Mouse (Mus musculus) embryonic facial prominence, embryonic 13.5 days (tissue): ENCODE results near the gene Cnnm3. TPM values are rescaled to one million over a fixed set of nuclear protein-coding genes. Genes with fewer than 3 reads are reported as not detected.

Source experiments
- ATAC-seq: fragments of 200-750 bp; cut with Nextera tagmentation; 2 replicates; pipeline ENCODE4 v1.8.0; 2017; ENCODE audit warnings: low read depth; ENCODE audit not compliant: insufficient number of reproducible peaks, insufficient read depth, low FRiP score, low TSS enrichment
- H3K27ac ChIP-seq: fragments of 300-500 bp; sonication (generic); 2 replicates; pipeline ENCODE4 v1.5.1; 2015; ENCODE audit warnings: moderate library complexity, mild to moderate bottlenecking, inconsistent platforms
- H3K27me3 ChIP-seq: fragments of 300-500 bp; sonication (generic); 2 replicates; pipeline ENCODE4 v1.6.1; 2015; ENCODE audit warnings: mild to moderate bottlenecking, inconsistent platforms
- H3K36me3 ChIP-seq: fragments of 300-500 bp; sonication (generic); 2 replicates; pipeline ENCODE4 v1.6.1; 2015; ENCODE audit warnings: mild to moderate bottlenecking, inconsistent platforms
- H3K4me1 ChIP-seq: fragments of 300-500 bp; sonication (generic); 2 replicates; pipeline ENCODE4 v1.6.1; 2015; ENCODE audit warnings: inconsistent platforms
- H3K4me2 ChIP-seq: fragments of 300-500 bp; sonication (generic); 2 replicates; pipeline ENCODE4 v1.6.1; 2015; ENCODE audit warnings: moderate library complexity, mild to moderate bottlenecking, inconsistent platforms
- H3K4me3 ChIP-seq: fragments of 300-500 bp; sonication (generic); 2 replicates; pipeline ENCODE4 v1.5.1; 2015; ENCODE audit warnings: mild to moderate bottlenecking, inconsistent platforms
- H3K9ac ChIP-seq: fragments of 300-500 bp; sonication (generic); 2 replicates; pipeline ENCODE4 v1.6.1; 2015; ENCODE audit warnings: mild to moderate bottlenecking, inconsistent platforms
- H3K9me3 ChIP-seq: fragments of 300-500 bp; sonication (generic); 2 replicates; pipeline ENCODE4 v1.6.1; 2016; ENCODE audit warnings: inconsistent platforms
- WGBS: fragments of 180-500 bp; shearing (Covaris S2); methylation state at CpG from one replicate; pipeline ENCODE4 v1.1.7; 2015; ENCODE audit warnings: mixed read lengths; 5-methylcytosine and 5-hydroxymethylcytosine counted together
- polyA plus RNA-seq: library from polyadenylated mRNA; unstranded; fragments of >200 nt; fragmentation: Nextera tagmentation; extraction: Ambion mirVana; gene quantifications from 2 replicates; pipeline ENCODE4 v1.2.1, GENCODE M21; 2015

Gene Cnnm3
- polyA plus RNA-seq, 1 experiment from 2014 or later, result 3.4 TPM

DNA sequence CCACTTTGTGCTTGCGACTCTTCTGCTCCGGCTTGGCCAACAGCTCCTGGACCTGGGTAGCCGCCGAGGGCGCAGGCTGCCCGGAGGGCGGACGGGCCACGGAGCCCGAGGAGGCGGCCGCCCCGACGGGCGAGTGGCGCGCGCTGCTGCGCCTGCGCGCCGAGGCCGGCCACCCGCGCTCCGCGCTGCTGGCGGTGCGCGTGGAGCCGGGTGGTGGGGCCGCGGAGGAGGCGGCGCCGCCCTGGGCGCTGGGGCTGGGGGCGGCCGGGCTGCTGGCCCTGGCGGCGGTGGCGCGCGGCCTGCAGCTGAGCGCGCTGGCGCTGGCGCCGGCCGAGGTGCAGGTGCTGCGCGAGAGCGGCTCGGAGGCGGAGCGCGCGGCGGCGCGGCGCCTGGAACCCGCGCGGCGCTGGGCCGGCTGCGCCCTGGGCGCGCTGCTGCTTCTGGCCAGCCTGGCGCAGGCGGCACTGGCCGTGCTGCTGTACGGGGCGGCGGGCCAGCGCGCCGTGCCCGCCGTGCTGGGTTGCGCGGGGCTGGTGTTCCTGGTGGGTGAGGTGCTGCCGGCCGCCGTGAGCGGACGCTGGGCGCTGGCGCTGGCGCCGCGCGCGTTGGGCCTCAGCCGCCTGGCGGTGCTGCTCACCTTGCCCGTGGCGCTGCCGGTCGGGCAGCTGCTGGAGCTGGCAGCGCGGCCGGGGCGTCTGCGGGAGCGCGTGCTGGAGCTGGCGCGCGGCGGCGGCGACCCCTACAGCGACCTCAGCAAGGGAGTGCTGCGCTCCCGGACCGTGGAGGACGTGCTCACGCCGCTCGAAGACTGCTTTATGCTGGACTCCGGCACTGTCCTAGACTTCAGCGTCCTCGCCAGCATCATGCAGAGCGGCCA lies 660 bp downstream of the Cnnm3 start:
- peak overlapping the region; percentile 96 for H3K4me2 ChIP-seq
- no peaks in the 10 kb centered on the region for H3K9me3 ChIP-seq
- H3K27me3 ChIP-seq, result no peaks in the 10 kb centered on the region
- ATAC-seq, result peak; percentile 48
- peak overlapping the region; percentile 99 for H3K27ac ChIP-seq
- H3K36me3 ChIP-seq, result peaks cover 25% of the 10 kb centered on the region
- peaks cover 33% of the 10 kb centered on the region for H3K4me1 ChIP-seq
- H3K4me3 ChIP-seq, result peak overlapping the region; percentile 75
- H3K9ac ChIP-seq, result peak overlapping the region; percentile 87
- under 1% methylated on average over 111 of the region's 126 CpGs for WGBS

DNA sequence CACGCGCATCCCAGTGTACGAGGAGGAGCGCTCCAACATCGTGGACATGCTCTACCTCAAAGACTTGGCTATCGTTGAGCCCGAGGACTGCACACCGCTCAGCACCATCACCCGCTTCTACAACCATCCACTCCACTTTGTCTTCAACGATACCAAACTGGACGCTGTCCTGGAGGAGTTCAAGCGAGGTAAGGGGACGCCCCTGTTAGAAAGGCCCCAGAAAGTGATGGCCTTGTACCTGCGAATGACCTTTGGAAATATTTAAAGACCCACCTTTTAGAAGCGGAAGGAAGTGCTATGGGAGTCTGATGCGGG lies 1.3 kb downstream of the Cnnm3 start:
- Histone ChIP-seq H3K36me3 (peaks cover 23% of the 10 kb centered on the region), H3K4me2 (peak overlapping the region; percentile 96), H3K9me3 (no peaks in the 10 kb centered on the region), H3K9ac (peak overlapping the region; percentile 87), H3K27ac (peak overlapping the region; percentile 99; the same call in 1 of the 2 replicates), H3K4me1 (peaks cover 33% of the 10 kb centered on the region), H3K27me3 (no peaks in the 10 kb centered on the region), H3K4me3 (peak overlapping the region; percentile 75)
- no peak for ATAC-seq
- WGBS, result under 1% methylated on average over 16 of the region's 16 CpGs

DNA sequence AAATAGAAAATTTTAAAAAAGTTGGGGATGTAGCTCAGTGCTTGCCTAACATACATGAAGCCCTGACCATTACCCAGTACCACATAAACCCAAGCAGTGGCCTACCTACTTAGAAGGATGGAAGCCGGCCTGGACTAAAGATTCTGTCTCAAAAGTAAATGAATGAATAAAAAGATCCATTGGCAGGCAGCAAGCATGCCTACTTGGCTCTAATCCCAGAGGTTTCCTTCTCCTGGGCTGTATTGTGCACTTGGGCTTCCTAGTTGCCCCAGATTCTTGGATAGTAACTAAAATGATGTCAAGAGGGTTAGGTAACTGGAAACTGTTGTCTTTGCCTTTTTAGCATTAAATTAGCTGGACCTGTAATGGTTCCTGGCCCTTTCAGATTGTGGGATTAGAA lies 1.6 kb downstream of the Cnnm3 start:
- H3K4me1 ChIP-seq, result peaks cover 33% of the 10 kb centered on the region
- 7% methylated on average over 1 of the region's 1 CpGs for WGBS
- peak overlapping the region; percentile 87 for H3K9ac ChIP-seq
- peaks cover 24% of the 10 kb centered on the region for H3K36me3 ChIP-seq
- peak overlapping the region; percentile 96 for H3K4me2 ChIP-seq
- no peaks in the 10 kb centered on the region for H3K27me3 ChIP-seq
- H3K27ac ChIP-seq, result no peak overlapping the region
- H3K4me3 ChIP-seq, result peak overlapping the region; percentile 75
- H3K9me3 ChIP-seq, result no peaks in the 10 kb centered on the region
- ATAC-seq, result no peak

DNA sequence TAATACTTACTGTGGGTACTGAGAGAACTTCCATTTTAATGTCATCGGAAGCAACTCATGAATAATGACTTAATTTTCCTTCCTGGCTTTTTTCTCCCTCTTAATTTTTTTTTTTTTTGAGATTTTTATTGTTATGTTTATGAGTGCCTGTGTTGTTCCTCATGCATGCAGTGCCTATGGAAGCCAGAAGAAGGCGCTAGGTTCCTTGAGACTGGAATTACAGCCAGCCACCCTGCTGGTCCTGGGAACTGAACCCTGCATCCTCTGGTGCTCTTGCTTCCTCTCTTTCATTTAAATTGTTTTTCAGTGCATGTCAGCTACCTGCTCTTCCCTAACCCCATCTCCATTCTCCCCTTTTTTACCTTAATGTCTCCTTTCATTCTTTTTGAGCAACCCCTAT lies 2.1 kb downstream of the Cnnm3 start:
- no peaks in the 10 kb centered on the region for H3K27me3 ChIP-seq
- peaks cover 28% of the 10 kb centered on the region for H3K36me3 ChIP-seq
- H3K4me3 ChIP-seq, result peak overlapping the region; percentile 75
- H3K4me2 ChIP-seq, result peak overlapping the region; percentile 96
- peaks cover 33% of the 10 kb centered on the region for H3K4me1 ChIP-seq
- no peaks in the 10 kb centered on the region for H3K9me3 ChIP-seq
- WGBS, result 52% methylated on average over 2 of the region's 2 CpGs
- no peak overlapping the region for H3K9ac ChIP-seq
- no peak for ATAC-seq
- no peak overlapping the region for H3K27ac ChIP-seq

DNA sequence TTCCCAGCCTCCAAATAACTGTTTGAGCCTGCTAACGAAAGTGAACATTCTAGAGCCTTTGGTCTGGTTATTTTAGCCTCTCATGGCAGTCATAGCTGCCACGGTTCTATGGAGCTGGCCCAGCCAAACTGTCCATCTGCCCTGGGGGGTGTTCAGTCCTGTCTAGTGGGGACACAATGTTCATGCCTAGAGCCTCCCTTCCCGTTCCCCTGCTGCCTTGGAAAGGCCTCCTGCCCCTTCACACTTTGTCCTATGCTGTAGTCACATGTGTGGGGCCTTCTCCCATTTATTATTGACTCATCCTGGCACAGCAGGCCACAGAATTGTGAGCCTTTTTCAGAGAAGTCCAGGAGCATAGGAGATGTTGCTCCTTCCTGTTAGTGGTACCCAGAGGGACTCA lies 6.6 kb downstream of the Cnnm3 start:
- Histone ChIP-seq H3K4me1 (peaks cover 27% of the 10 kb centered on the region), H3K4me2 (no peak overlapping the region), H3K27me3 (no peaks in the 10 kb centered on the region), H3K4me3 (no peak overlapping the region), H3K9me3 (no peaks in the 10 kb centered on the region), H3K9ac (peak overlapping the region; percentile 46; the same call in 1 of the 2 replicates), H3K36me3 (peaks cover 74% of the 10 kb centered on the region), H3K27ac (no peak overlapping the region)
- no peak for ATAC-seq
- WGBS, result 76% methylated on average over 3 of the region's 3 CpGs

DNA sequence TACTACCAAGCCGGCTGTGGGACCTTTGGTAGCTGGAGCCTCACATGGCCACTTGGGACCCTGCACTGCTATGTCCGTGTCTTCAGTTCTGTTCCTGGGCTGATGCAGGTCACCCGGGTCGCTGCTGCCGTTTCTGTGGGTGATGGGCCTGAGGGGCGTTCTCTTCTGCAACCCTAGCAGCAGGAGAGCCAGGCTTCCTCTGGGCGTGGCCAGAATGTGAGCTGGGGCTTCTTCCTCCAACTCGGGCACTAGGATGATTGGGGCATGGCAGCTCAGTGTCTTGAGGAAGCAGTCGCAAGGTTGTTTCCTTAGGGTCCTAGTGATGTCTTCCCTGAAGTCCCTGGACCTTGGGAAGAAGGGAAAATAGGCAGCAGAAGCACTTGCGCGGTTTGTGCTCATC lies 8.0 kb downstream of the Cnnm3 start:
- Histone ChIP-seq H3K4me2 (no peak overlapping the region), H3K27me3 (no peaks in the 10 kb centered on the region), H3K9ac (no peak overlapping the region), H3K27ac (no peak overlapping the region), H3K36me3 (peaks cover 82% of the 10 kb centered on the region), H3K4me3 (no peak overlapping the region), H3K4me1 (peaks cover 13% of the 10 kb centered on the region), H3K9me3 (no peaks in the 10 kb centered on the region)
- 83% methylated on average over 11 of the region's 11 CpGs for WGBS
- ATAC-seq, result no peak

DNA sequence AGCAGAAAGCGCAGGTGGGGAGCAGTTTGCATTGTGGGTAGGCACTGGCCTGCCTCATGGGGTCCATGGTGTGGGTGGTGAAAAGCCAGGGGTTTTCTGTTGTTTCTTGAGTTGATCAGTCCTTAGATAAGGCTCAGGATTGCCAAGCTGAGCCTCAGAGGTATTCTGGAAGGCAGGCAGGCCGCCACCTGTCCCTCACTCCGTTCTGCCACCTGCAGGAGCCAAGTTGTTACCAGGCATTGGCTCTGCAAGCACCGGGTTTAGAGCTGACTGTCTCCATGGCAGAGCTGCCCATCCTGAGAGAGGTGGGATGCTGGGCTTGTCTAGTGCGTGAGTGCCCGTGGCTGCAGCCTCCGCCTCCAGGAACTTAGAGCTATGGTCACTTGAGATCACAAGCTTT lies 10.5 kb downstream of the Cnnm3 start:
- no peak for ATAC-seq
- Histone ChIP-seq H3K4me1 (no peaks in the 10 kb centered on the region), H3K27me3 (no peaks in the 10 kb centered on the region), H3K4me3 (no peak overlapping the region), H3K27ac (no peak overlapping the region), H3K4me2 (no peak overlapping the region), H3K9ac (no peak overlapping the region), H3K36me3 (peaks cover 96% of the 10 kb centered on the region), H3K9me3 (no peaks in the 10 kb centered on the region)
- 90% methylated on average over 7 of the region's 7 CpGs for WGBS

DNA sequence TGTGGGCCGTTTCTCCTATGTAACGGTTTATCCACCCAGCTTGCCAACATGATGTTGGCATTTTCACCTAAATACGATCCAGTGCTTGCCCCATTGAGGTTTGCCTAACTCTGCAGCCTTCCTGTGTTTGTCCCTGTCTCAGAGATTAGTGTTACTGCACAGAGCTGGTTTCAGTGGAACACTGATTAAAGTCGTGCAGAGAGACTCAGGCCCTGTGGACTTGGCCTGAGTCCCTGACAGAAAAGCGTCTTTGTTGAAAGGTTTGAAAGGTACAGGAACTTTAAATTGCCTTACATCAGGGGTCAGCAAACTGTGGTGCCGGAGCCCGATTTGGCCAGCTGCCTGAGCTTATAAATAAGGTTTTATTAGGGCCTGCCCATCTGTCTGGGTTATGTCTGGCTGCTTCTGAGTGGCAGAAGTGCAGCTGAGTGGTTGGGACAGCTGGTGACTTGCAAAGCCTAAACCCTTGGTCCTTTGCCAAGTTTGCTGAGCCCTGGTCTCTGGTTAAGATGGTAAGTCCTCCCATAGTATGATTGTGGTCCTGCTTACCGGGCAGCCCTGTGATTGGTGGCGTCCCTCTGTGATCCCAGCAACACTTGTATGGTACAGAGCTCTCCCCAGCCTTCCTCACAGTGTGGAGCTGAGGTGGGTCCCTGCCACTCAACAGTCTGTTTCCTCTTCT lies 11.8 kb downstream of the Cnnm3 start:
- no peak overlapping the region for H3K4me3 ChIP-seq
- no peaks in the 10 kb centered on the region for H3K27me3 ChIP-seq
- H3K9me3 ChIP-seq, result no peaks in the 10 kb centered on the region
- WGBS, result 77% methylated on average over 9 of the region's 9 CpGs
- no peak overlapping the region for H3K27ac ChIP-seq
- no peak for ATAC-seq
- H3K4me2 ChIP-seq, result no peak overlapping the region
- peaks cover 2% of the 10 kb centered on the region; the same call in 1 of the 2 replicates for H3K4me1 ChIP-seq
- no peak overlapping the region for H3K9ac ChIP-seq
- H3K36me3 ChIP-seq, result peaks cover 87% of the 10 kb centered on the region

DNA sequence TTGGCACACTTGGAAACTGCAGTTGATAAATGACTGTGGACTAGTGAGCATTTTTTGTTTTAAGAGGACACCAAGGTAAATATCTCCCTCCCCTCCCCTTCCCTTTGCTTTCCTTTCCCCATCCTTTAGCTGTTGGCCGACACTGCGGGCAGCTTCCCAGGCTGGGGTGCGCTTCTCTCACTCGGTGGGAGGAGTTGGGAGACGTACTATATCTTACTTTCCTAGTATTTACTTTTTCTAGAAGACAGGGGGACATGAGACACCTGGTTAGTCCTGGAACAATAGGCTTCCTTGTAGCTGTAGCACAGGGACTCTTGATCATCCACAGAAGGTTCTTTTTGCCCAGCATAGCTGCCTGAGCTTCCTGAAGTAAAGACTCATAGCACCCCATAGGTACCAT lies 12.4 kb downstream of the Cnnm3 start:
- Histone ChIP-seq H3K4me2 (no peak overlapping the region), H3K27me3 (no peaks in the 10 kb centered on the region), H3K9me3 (no peaks in the 10 kb centered on the region), H3K4me3 (no peak overlapping the region), H3K36me3 (peaks cover 81% of the 10 kb centered on the region), H3K27ac (no peak overlapping the region), H3K4me1 (peaks cover 4% of the 10 kb centered on the region; the same call in 1 of the 2 replicates), H3K9ac (no peak overlapping the region)
- no peak for ATAC-seq
- WGBS, result 89% methylated on average over 5 of the region's 5 CpGs

DNA sequence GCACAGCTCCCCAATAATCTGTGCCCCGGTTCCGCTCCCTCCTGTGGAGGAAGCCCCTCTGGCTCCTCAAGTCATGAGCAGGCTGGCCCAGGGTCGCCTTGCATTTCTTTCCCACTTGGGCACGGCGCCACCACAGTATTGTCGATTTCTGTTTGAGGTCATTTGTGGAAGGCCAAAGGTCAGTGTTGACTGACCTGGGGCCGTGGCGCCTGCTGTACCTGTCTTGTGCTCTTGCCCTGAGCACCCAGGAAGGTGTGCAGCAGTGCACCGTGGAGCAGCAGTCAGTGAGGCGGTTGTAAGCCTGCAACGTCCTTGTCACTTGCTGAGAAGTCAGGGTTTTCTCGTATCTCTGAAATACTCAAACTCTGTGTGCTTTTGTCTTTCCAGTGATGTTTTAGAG lies 14.1 kb downstream of the Cnnm3 start:
- ATAC-seq, result no peak
- peaks cover 4% of the 10 kb centered on the region; the same call in 1 of the 2 replicates for H3K4me1 ChIP-seq
- H3K27me3 ChIP-seq, result no peaks in the 10 kb centered on the region
- H3K4me3 ChIP-seq, result no peak overlapping the region
- H3K4me2 ChIP-seq, result no peak overlapping the region
- no peak overlapping the region for H3K9ac ChIP-seq
- no peaks in the 10 kb centered on the region for H3K9me3 ChIP-seq
- WGBS, result 86% methylated on average over 12 of the region's 12 CpGs
- H3K36me3 ChIP-seq, result peaks cover 64% of the 10 kb centered on the region
- H3K27ac ChIP-seq, result no peak overlapping the region

DNA sequence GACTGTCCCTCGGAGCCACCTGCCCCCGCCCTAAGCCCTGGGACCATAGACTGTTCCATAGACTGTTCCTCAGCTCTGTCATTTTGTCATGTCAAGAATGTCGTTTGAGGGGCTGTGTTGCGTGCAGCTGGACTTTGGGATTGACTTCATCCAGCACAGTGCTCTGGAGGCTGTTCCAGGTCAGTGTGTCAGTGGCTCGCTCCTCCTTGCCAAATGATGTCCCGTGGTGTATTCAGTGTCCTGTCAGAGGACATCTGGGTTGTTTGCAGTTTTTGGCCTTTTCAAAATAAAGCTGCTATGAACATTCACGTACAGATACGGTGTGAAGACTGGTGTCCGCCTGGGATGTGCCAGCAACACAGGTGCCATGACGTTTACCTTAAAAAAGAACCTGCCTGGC lies 15.2 kb downstream of the Cnnm3 start:
- Histone ChIP-seq H3K4me3 (no peak overlapping the region), H3K4me1 (peaks cover 4% of the 10 kb centered on the region; the same call in 1 of the 2 replicates), H3K27ac (no peak overlapping the region), H3K9me3 (no peaks in the 10 kb centered on the region), H3K36me3 (peaks cover 62% of the 10 kb centered on the region), H3K27me3 (no peaks in the 10 kb centered on the region), H3K9ac (no peak overlapping the region), H3K4me2 (no peak overlapping the region)
- 91% methylated on average over 10 of the region's 10 CpGs for WGBS
- no peak for ATAC-seq

DNA sequence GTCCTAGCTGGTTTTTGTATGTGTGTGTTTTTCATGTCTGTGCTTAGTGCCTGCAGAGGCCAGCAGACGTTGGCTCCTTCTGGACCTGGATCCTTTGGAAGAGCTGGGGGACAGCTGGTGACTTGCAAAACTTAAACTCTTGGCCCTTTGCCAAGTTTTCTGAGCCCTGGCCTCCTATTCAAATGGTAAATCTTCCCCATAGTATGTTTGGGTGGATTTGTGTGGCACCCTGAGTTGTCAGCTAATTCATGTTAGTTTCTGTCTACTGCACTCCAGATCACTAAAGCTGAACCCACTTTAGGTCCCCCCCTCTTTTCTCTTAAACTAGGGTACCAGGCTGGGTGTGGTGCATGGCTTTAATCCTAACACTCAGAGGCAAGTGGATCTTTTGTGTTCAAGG lies 16.7 kb downstream of the Cnnm3 start:
- H3K27ac ChIP-seq, result peak overlapping the region; percentile 44; the same call in 1 of the 2 replicates
- no peaks in the 10 kb centered on the region for H3K9me3 ChIP-seq
- H3K4me1 ChIP-seq, result peaks cover 4% of the 10 kb centered on the region; the same call in 1 of the 2 replicates
- no peak for ATAC-seq
- no peaks in the 10 kb centered on the region for H3K27me3 ChIP-seq
- no peak overlapping the region for H3K4me2 ChIP-seq
- H3K36me3 ChIP-seq, result peaks cover 48% of the 10 kb centered on the region
- H3K4me3 ChIP-seq, result no peak overlapping the region
- 25% methylated on average over 1 of the region's 1 CpGs for WGBS
- no peak overlapping the region for H3K9ac ChIP-seq
